Mouse (Mus musculus) inflammation-experienced regulatory T-cells, adult 6 months (primary cell): ENCODE data around the gene Emx1. TPM values are rescaled to one million over a fixed set of nuclear protein-coding genes. Genes with fewer than 3 reads are reported as not detected.

Experiments
- ATAC-seq: one replicate; pipeline ENCODE4 v1.8.0; 2017
- polyA plus RNA-seq, 3 experiments: library from polyadenylated mRNA; unstranded; fragments of 100-300 nt; shearing (Covaris generic); gene quantifications; one replicate each; pipeline ENCODE4 v1.2.1; 2017

Emx1 gene
- polyA plus RNA-seq, 3 experiments from 2014 or later: not detected

DNA sequence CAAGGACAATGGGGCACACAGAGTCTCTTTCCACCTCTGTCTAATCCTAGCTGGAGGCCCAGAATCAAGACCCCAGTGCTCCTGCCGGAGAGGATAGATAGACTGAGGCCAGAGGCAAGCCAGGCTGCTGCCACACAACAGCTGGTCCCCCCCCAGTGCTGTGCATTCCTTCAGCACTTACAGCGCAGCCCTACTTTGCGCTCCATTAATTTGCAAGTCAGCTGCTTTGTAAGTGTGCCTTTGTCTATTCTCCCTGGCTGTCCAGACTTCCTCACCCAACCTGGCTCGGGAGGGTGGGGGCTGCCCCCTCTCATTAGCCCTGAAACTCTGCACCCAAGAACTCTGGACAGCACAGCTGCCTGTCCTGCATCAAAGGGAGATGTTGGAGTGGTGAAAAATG, 44.8 kb downstream of the Emx1 start:
- ATAC-seq: no peak

- ATAC-seq: no peak
Measured at GRCm38 (mm10) chr6:85232836-85233623, 45.8 kb downstream of the Emx1 start.

GRCm38 (mm10) chr6:85234796-85235195, 47.6 kb downstream of the Emx1 start:
- ATAC-seq: no peak

DNA sequence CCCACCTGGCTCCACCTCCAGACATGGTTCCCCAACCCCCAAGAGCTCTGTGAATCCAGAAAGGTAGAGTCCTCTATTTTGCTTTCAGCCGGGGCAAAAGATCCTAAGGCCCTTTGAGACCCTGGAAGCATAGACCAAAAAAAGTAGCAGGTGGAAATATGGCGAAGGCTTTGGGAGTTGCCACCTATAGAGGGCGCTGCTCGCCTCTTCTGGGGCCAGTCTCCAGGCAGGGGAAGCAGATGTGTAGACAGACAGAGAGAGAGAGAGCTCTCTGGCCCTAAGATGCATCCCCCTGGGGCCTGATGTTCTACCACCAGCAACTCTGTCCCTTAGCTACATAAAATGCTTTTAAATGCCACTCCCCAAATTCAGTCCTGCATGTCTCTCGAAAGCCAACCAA, 49.8 kb downstream of the Emx1 start:
- no peak for ATAC-seq

GRCm38 (mm10) chr6:85237595-85238337, 50.5 kb downstream of the Emx1 start:
- ATAC-seq: no peak

DNA sequence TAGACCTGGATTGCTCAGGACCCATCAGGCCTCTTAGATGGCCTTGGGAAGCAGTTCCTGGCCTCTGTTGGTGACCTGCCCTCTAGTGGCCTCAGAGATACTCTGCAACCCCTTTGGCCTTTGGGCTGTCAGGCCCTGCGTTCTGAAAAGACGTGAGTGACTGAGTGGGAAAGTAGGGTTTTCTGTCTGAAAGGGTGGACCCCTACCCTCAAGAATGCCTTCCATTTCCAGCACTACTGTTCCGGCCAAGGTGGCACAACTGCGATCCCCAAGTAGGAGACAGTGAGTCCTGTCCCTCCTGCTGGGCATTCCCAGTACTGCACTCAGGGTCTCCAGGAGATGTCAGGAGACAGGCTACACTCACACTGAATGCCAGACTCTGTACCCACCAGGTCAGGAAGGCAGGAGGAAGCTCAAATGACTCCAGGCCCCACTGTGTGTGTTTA, 51.8 kb downstream of the Emx1 start:
- ATAC-seq: no peak

GRCm38 (mm10) chr6:85249821-85250220, 62.6 kb downstream of the Emx1 start:
- ATAC-seq: no peak

DNA sequence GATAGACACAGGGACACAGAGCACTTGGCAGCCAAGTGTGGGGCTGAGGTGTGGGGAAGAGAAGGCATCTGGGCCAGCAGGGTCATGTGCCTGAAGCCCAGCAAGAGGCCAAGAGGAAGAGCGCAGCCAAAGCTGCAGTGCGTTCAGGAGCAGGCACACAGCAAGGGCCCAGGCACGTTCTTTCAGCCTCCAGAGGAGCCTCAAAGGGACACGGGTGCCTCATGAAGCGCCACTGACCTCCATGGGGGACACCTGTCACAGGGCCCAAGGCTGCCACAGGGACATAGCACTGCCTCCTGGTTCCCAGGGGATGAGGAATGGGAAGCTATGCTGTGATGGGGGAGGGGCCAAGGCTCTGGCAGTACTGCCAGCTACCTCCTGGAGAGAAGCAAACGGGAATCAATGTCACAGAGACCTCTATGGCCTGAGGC, 63.6 kb downstream of the Emx1 start:
- no peak for ATAC-seq

- no peak for ATAC-seq
Measured at GRCm38 (mm10) chr6:85252251-85253058, 65.2 kb downstream of the Emx1 start.

DNA sequence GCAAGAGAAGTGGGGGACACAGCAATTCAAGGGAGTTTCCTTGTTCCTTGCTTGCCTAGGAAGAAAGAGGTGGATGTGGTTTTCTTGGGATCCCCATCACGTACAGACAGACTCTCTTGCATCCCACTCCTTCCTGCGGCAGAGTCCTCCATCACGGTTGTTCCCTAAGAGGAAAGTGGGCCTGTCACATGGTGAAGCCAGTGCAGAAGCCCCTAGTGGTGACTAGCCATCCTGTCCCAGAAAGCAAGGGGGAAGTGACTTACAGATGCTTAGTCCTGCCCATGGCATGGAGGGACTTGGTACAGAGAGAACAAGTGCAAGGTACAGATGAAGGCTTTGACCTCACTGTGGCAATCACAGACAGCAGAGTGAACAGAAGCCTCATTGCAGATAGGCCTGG, 66.0 kb downstream of the Emx1 start:
- no peak for ATAC-seq

Other genes starting within 250 kb of the Emx1 start
- gene Exoc6b, start 117.9 kb upstream of the Emx1 start, polyA plus RNA-seq: 10 to 100 TPM; 11.2 to 15.1 (median 14.0) TPM
- gene Spr, start 49.7 kb upstream of the Emx1 start, polyA plus RNA-seq: 10 to 100 TPM; 16.2 to 29.9 (median 29.4) TPM
- gene Sfxn5, start 146.0 kb downstream of the Emx1 start, polyA plus RNA-seq: 1 to 10 TPM; 1.4 to 3.3 (median 2.1) TPM
- under 1 TPM; 0.50 to 0.67 (median 0.66) TPM for gene Rab11fip5, start 187.2 kb downstream of the Emx1 start, polyA plus RNA-seq
- gene Noto, start 236.4 kb downstream of the Emx1 start, polyA plus RNA-seq: under 1 TPM in 1 of 3 experiments, not detected in 2; 0.38 TPM
- gene Smyd5, start 244.6 kb downstream of the Emx1 start, polyA plus RNA-seq: 10 to 100 TPM; 18.7 to 31.4 (median 28.0) TPM